Mouse (Mus musculus) kidney, embryonic 14.5 days (tissue): ENCODE data around the gene Timp3. TPM values are rescaled to one million over a fixed set of nuclear protein-coding genes. Genes with fewer than 3 reads are reported as not detected.
A peak's percentile ranks its signal among the peaks of the same experiment; 100 is the strongest.

Experiments
- ATAC-seq: fragments of 200-750 bp; cut with Nextera tagmentation; 2 replicates; pipeline ENCODE4 v1.8.0; 2017; ENCODE audit warnings: moderate number of reproducible peaks, mild to moderate bottlenecking, moderate TSS enrichment, moderate library complexity; ENCODE audit not compliant: low FRiP score, low TSS enrichment
- H3K27ac ChIP-seq: fragments of 300-500 bp; sonication (generic); 2 replicates; pipeline ENCODE4 v1.5.1; 2014; ENCODE audit warnings: low read depth, mild to moderate bottlenecking, low read length, moderate library complexity, mixed read lengths
- H3K27me3 ChIP-seq: fragments of 300-500 bp; sonication (generic); 2 replicates; pipeline ENCODE4 v1.6.1; 2014; ENCODE audit warnings: mild to moderate bottlenecking, low read length; ENCODE audit not compliant: control insufficient read depth, insufficient read depth
- H3K36me3 ChIP-seq: fragments of 300-500 bp; sonication (generic); 2 replicates; pipeline ENCODE4 v1.6.1; 2014; ENCODE audit warnings: low read length, mixed read lengths; ENCODE audit not compliant: control insufficient read depth, insufficient read depth
- H3K4me1 ChIP-seq: fragments of 300-500 bp; sonication (generic); 2 replicates; pipeline ENCODE4 v1.6.1; 2014; ENCODE audit warnings: low read length, mixed read lengths; ENCODE audit not compliant: control insufficient read depth, insufficient read depth
- H3K4me2 ChIP-seq: fragments of 300-500 bp; sonication (generic); replicated peaks from 2 replicates; pipeline ENCODE4 v1.6.1; 2014; ENCODE audit warnings: low read depth, mild to moderate bottlenecking, low read length
- H3K4me3 ChIP-seq: fragments of 300-500 bp; sonication (generic); 2 replicates; pipeline ENCODE4 v1.5.1; 2014; ENCODE audit warnings: mild to moderate bottlenecking, low read length
- H3K9ac ChIP-seq: fragments of 300-500 bp; sonication (generic); 2 replicates; pipeline ENCODE4 v1.6.1; 2014; ENCODE audit warnings: low read depth, mild to moderate bottlenecking, low read length, moderate library complexity
- H3K9me3 ChIP-seq: fragments of 300-500 bp; sonication (generic); 2 replicates; pipeline ENCODE4 v1.6.1; 2016; ENCODE audit warnings: low read length; ENCODE audit not compliant: control insufficient read depth
- WGBS: fragments of 180-500 bp; shearing (Covaris S2); extraction: QIAGEN DNeasy Blood & Tissue Kit; methylation state at CpG from one replicate; pipeline ENCODE4 v1.1.7; 2014; 5-methylcytosine and 5-hydroxymethylcytosine counted together
- polyA plus RNA-seq: library from polyadenylated mRNA; unstranded; fragments of >200 nt; fragmentation: Nextera tagmentation; extraction: Ambion mirVana; gene quantifications from 2 replicates; pipeline ENCODE4 v1.2.1, GENCODE M21; 2014

Timp3 gene
- polyA plus RNA-seq, 1 experiment from 2014 or later = 60.1 TPM

- H3K9ac ChIP-seq = no peak overlapping the region
- peaks cover 12% of the 10 kb centered on the region; the same call in 1 of the 2 replicates for H3K36me3 ChIP-seq
- no peak overlapping the region for H3K4me3 ChIP-seq
- 0 out of 2 replicates have a peak, but pooled peaks cover 8% of the 10 kb centered on the region for H3K4me1 ChIP-seq
- H3K4me2 ChIP-seq = no peak overlapping the region
- H3K27ac ChIP-seq = no peak overlapping the region
- no peaks in the 10 kb centered on the region for H3K9me3 ChIP-seq
- WGBS = 92% methylated on average over 7 of the region's 7 CpGs
- ATAC-seq = no peak
- H3K27me3 ChIP-seq = no peaks in the 10 kb centered on the region
These were observed 43.8 kb downstream of the Timp3 start for GRCm38 (mm10) chr10:86343931-86344330.

GRCm38 (mm10) chr10:86344654-86345053, 44.5 kb downstream of the Timp3 start:
- Histone ChIP-seq H3K36me3 (peaks cover 12% of the 10 kb centered on the region; the same call in 1 of the 2 replicates), H3K27ac (no peak overlapping the region), H3K4me1 (0 out of 2 replicates have a peak, but pooled peaks cover 8% of the 10 kb centered on the region), H3K9ac (no peak overlapping the region), H3K4me3 (no peak overlapping the region), H3K27me3 (no peaks in the 10 kb centered on the region), H3K4me2 (no peak overlapping the region), H3K9me3 (no peaks in the 10 kb centered on the region)
- no peak for ATAC-seq
- WGBS = 87% methylated on average over 6 of the region's 6 CpGs

GRCm38 (mm10) chr10:86345645-86346044, 45.5 kb downstream of the Timp3 start:
- no peak overlapping the region for H3K27ac ChIP-seq
- H3K9me3 ChIP-seq = no peaks in the 10 kb centered on the region
- no peak overlapping the region for H3K9ac ChIP-seq
- H3K4me2 ChIP-seq = no peak overlapping the region
- WGBS = 96% methylated on average over 9 of the region's 9 CpGs
- H3K4me1 ChIP-seq = 0 out of 2 replicates have a peak, but pooled peaks cover 8% of the 10 kb centered on the region
- H3K36me3 ChIP-seq = peaks cover 12% of the 10 kb centered on the region; the same call in 1 of the 2 replicates
- H3K4me3 ChIP-seq = no peak overlapping the region
- no peaks in the 10 kb centered on the region for H3K27me3 ChIP-seq
- ATAC-seq = no peak

DNA sequence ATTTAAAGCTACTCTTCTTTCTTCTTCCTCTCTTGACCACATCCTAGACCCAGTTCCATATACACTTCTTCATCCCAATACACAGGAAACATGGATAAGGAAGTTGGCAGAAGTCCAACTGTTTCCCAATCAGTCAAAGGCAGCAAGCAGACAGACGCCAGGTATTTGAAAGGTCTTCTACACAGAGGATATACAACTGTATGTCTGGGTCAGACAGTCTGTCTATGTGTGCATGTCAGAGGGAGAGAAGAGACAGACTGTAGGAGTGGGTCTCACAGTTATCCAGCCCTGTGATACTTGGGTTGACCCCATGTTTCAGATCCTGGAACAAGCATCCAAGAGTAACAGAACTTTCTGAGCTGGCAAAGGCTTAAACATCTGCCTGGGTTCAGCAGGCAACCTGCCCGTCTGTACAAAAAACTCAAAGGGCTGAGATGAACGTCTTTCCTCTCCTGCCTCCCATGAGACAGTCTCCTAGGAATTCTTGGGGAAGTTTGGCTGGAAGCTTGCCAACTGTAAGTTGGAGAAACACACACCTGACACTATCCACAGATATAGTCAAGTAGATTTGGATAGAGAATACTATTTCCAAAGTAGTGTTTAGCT, 46.2 kb downstream of the Timp3 start:
- WGBS = 57% methylated on average over 3 of the region's 3 CpGs
- Histone ChIP-seq H3K4me2 (no peak overlapping the region), H3K4me3 (no peak overlapping the region), H3K27ac (no peak overlapping the region), H3K27me3 (no peaks in the 10 kb centered on the region), H3K9me3 (no peaks in the 10 kb centered on the region), H3K4me1 (0 out of 2 replicates have a peak, but pooled peaks cover 8% of the 10 kb centered on the region), H3K36me3 (peaks cover 12% of the 10 kb centered on the region; the same call in 1 of the 2 replicates), H3K9ac (no peak overlapping the region)
- ATAC-seq = 0 out of 2 replicates have a peak, but pooled peaks have one; percentile 52

- 85% methylated on average over 2 of the region's 2 CpGs for WGBS
- H3K4me2 ChIP-seq = no peak overlapping the region
- H3K4me1 ChIP-seq = no peaks in the 10 kb centered on the region
- peaks cover 5% of the 10 kb centered on the region; the same call in 1 of the 2 replicates for H3K36me3 ChIP-seq
- no peaks in the 10 kb centered on the region for H3K9me3 ChIP-seq
- no peak for ATAC-seq
- H3K9ac ChIP-seq = no peak overlapping the region
- H3K27me3 ChIP-seq = no peaks in the 10 kb centered on the region
- no peak overlapping the region for H3K4me3 ChIP-seq
- no peak overlapping the region for H3K27ac ChIP-seq
These were observed 51.1 kb downstream of the Timp3 start for GRCm38 (mm10) chr10:86351287-86351686.

DNA sequence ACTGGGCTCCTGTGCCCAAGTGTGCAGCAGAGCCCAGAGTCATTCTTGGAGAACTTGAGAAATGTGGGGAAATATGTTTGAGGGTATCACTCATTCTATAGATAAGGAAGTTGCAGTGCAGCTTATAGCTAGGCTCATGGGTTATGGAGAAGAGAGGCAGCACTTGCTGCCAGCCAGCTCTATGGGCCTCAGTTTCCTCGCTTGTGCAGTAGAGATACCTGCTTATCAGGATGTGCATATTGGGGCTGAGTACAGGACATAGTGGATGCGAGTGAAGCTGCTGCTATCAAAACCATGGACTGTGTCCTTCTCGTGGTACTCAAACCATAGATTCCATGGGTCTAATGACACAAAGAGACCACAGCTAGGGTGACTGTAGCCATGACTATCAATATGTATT, 52.3 kb downstream of the Timp3 start:
- Histone ChIP-seq H3K4me3 (no peak overlapping the region), H3K27ac (no peak overlapping the region), H3K4me2 (no peak overlapping the region), H3K9me3 (no peaks in the 10 kb centered on the region), H3K27me3 (no peaks in the 10 kb centered on the region), H3K36me3 (peaks cover 2% of the 10 kb centered on the region; the same call in 1 of the 2 replicates), H3K4me1 (no peaks in the 10 kb centered on the region), H3K9ac (no peak overlapping the region)
- no peak for ATAC-seq
- 89% methylated on average over 3 of the region's 3 CpGs for WGBS

- no peak overlapping the region for H3K9ac ChIP-seq
- ATAC-seq = no peak
- no peaks in the 10 kb centered on the region for H3K27me3 ChIP-seq
- no peak overlapping the region for H3K4me2 ChIP-seq
- WGBS = 63% methylated on average over 5 of the region's 5 CpGs
- H3K4me3 ChIP-seq = no peak overlapping the region
- no peaks in the 10 kb centered on the region for H3K9me3 ChIP-seq
- H3K27ac ChIP-seq = no peak overlapping the region
- no peaks in the 10 kb centered on the region for H3K36me3 ChIP-seq
- H3K4me1 ChIP-seq = no peaks in the 10 kb centered on the region
These were observed 56.8 kb downstream of the Timp3 start for GRCm38 (mm10) chr10:86356819-86357563.

GRCm38 (mm10) chr10:86358307-86358975, 58.3 kb downstream of the Timp3 start:
- Histone ChIP-seq H3K9me3 (no peaks in the 10 kb centered on the region), H3K27ac (no peak overlapping the region), H3K4me1 (0 out of 2 replicates have a peak, but pooled peaks cover 2% of the 10 kb centered on the region), H3K36me3 (no peaks in the 10 kb centered on the region), H3K9ac (no peak overlapping the region), H3K27me3 (no peaks in the 10 kb centered on the region), H3K4me2 (no peak overlapping the region), H3K4me3 (no peak overlapping the region)
- ATAC-seq = no peak
- WGBS = 86% methylated on average over 7 of the region's 7 CpGs
